Mouse (Mus musculus) MEL (cell line): ENCODE results near the gene Masp2. TPM values are rescaled to one million over a fixed set of nuclear protein-coding genes. Genes with fewer than 3 reads are reported as not detected.

ENCODE experiments used
- DNase-seq: peaks from one replicate; pipeline ENCODE4 v3.0.0; 2011; ENCODE audit warnings: low read depth, low spot score
- H3K27ac ChIP-seq: 2 replicates; pipeline ENCODE4 v1.5.1; 2012; ENCODE audit warnings: low read depth, mild to moderate bottlenecking, control low read depth, low read length, moderate library complexity; ENCODE audit not compliant: control insufficient read depth
- H3K27me3 ChIP-seq, 2 experiments: fragments of 150-350 bp in 1 of 2; sonication (generic) in 1 of 2; 2 replicates each; pipeline ENCODE4 v1.6.1; 2012; ENCODE audit warnings: low read length in 2 of 2, mild to moderate bottlenecking in 2 of 2, improper control_type of control experiment in 1 of 2, moderate library complexity in 1 of 2; ENCODE audit not compliant: insufficient read depth in 2 of 2, control insufficient read depth in 1 of 2
- H3K36me3 ChIP-seq, 2 experiments: 2 replicates each; pipeline ENCODE4 v1.6.1; 2012 to 2014; ENCODE audit warnings: low read length in 2 of 2, improper control_type of control experiment in 1 of 2, inconsistent platforms in 1 of 2, mild to moderate bottlenecking in 1 of 2; ENCODE audit not compliant: insufficient read depth in 2 of 2, control insufficient read depth in 1 of 2
- H3K4me1 ChIP-seq, 2 experiments: fragments of 150-350 bp in 1 of 2; sonication (generic) in 1 of 2; 2 replicates each; pipeline ENCODE4 v1.6.1; 2012; ENCODE audit warnings: low read length in 2 of 2, improper control_type of control experiment in 1 of 2, mild to moderate bottlenecking in 1 of 2; ENCODE audit not compliant: insufficient read depth in 2 of 2, control insufficient read depth in 1 of 2
- H3K4me3 ChIP-seq, 2 experiments: fragments of 150-350 bp in 1 of 2; sonication (generic) in 1 of 2; 2 replicates each; pipeline ENCODE4 v1.5.1; 2012; ENCODE audit warnings: low read depth in 2 of 2, low read length in 2 of 2, mild to moderate bottlenecking in 2 of 2, moderate library complexity in 2 of 2, control low read depth in 1 of 2, improper control_type of control experiment in 1 of 2; ENCODE audit not compliant: control insufficient read depth in 1 of 2, insufficient read depth in 1 of 2
- H3K79me2 ChIP-seq: 2 replicates; pipeline ENCODE4 v1.6.1; 2012; ENCODE audit warnings: mild to moderate bottlenecking, low read length, moderate library complexity; ENCODE audit not compliant: control insufficient read depth, poor library complexity, insufficient read depth
- H3K9ac ChIP-seq: 2 replicates; pipeline ENCODE4 v1.6.1; 2012; ENCODE audit warnings: low read depth, mild to moderate bottlenecking, control low read depth, low read length, moderate library complexity; ENCODE audit not compliant: control insufficient read depth, poor library complexity, severe bottlenecking
- H3K9me3 ChIP-seq: fragments of 150-350 bp; sonication (generic); replicated peaks from 2 replicates; pipeline ENCODE4 v1.6.1; 2012; ENCODE audit warnings: mild to moderate bottlenecking, low read length, improper control_type of control experiment, moderate library complexity; ENCODE audit not compliant: insufficient read depth
- BHLHE40 ChIP-seq: IDR thresholded peaks from 2 replicates; pipeline ENCODE4 v1.6.1; 2012; ENCODE audit warnings: low read depth, mild to moderate bottlenecking, inconsistent platforms, low read length, improper control_type of control experiment, borderline replicate concordance
- CHD1 ChIP-seq: IDR thresholded peaks from 2 replicates; pipeline ENCODE4 v1.6.1; 2012; ENCODE audit warnings: low read depth, mild to moderate bottlenecking, inconsistent platforms, low read length, improper control_type of control experiment
- CHD2 ChIP-seq: IDR thresholded peaks from 2 replicates; pipeline ENCODE4 v1.6.1; 2011; ENCODE audit warnings: low read length, improper control_type of control experiment
- CTCF ChIP-seq, 3 experiments: IDR thresholded peaks in 2 of 3; conservative IDR thresholded peaks in 1 of 3; 2 replicates each; pipeline ENCODE4 v1.5.1; 2011 to 2012; ENCODE audit warnings: low read length in 3 of 3, low read depth in 2 of 3, mild to moderate bottlenecking in 2 of 3, improper control_type of control experiment in 1 of 3, inconsistent platforms in 1 of 3, mixed read lengths in 1 of 3, moderate library complexity in 1 of 3; ENCODE audit not compliant: control insufficient read depth in 1 of 3, insufficient read depth in 1 of 3, poor library complexity in 1 of 3, severe bottlenecking in 1 of 3
- E2F4 ChIP-seq: IDR thresholded peaks from 2 replicates; pipeline ENCODE4 v1.6.1; 2011; ENCODE audit warnings: low read depth, low read length, improper control_type of control experiment, borderline replicate concordance
- ETS1 ChIP-seq: IDR thresholded peaks from 2 replicates; pipeline ENCODE4 v1.6.1; 2012; ENCODE audit warnings: low read depth, mild to moderate bottlenecking, inconsistent platforms, low read length, improper control_type of control experiment, moderate library complexity
- GABPA ChIP-seq: IDR thresholded peaks from 2 replicates; pipeline ENCODE4 v1.6.1; 2012; ENCODE audit warnings: low read depth, mild to moderate bottlenecking, inconsistent platforms, low read length, improper control_type of control experiment, moderate library complexity
- GATA1 ChIP-seq: IDR thresholded peaks from 2 replicates; pipeline ENCODE4 v1.6.1; 2011; ENCODE audit warnings: low read depth, low read length, improper control_type of control experiment
- HCFC1 ChIP-seq: IDR thresholded peaks from 2 replicates; pipeline ENCODE4 v1.6.1; 2012; ENCODE audit warnings: low read depth, mild to moderate bottlenecking, inconsistent platforms, low read length, improper control_type of control experiment, moderate library complexity
- JUND ChIP-seq: IDR thresholded peaks from 2 replicates; pipeline ENCODE4 v1.6.1; 2011; ENCODE audit warnings: low read depth, mild to moderate bottlenecking, improper control_type of control experiment, low read length
- KAT2A ChIP-seq: conservative IDR thresholded peaks from 2 replicates; pipeline ENCODE4 v1.6.1; 2012; ENCODE audit warnings: low read depth, low read length, improper control_type of control experiment, inconsistent platforms
- MAFK ChIP-seq: IDR thresholded peaks from 2 replicates; pipeline ENCODE4 v1.6.1; 2011; ENCODE audit warnings: low read depth, mild to moderate bottlenecking, low read length, improper control_type of control experiment, borderline replicate concordance
- MAZ ChIP-seq: IDR thresholded peaks from 2 replicates; pipeline ENCODE4 v1.6.1; 2012; ENCODE audit warnings: low read depth, mild to moderate bottlenecking, inconsistent platforms, low read length, improper control_type of control experiment
- MYB ChIP-seq: IDR thresholded peaks from 2 replicates; pipeline ENCODE4 v1.6.1; 2011; ENCODE audit warnings: mild to moderate bottlenecking, low read depth, low read length, improper control_type of control experiment
- MYC ChIP-seq: IDR thresholded peaks from 2 replicates; pipeline ENCODE4 v1.6.1; 2011; ENCODE audit warnings: low read depth, mild to moderate bottlenecking, low read length, improper control_type of control experiment, moderate library complexity
- POLR2A ChIP-seq, 2 experiments: IDR thresholded peaks; 2 replicates each; pipeline ENCODE4 v1.6.1; 2011 to 2012; ENCODE audit warnings: low read length in 2 of 2, mild to moderate bottlenecking in 2 of 2, control low read depth in 1 of 2, improper control_type of control experiment in 1 of 2, low read depth in 1 of 2, moderate library complexity in 1 of 2; ENCODE audit not compliant: control insufficient read depth in 1 of 2, insufficient read depth in 1 of 2, poor library complexity in 1 of 2
- POLR2AphosphoS2 ChIP-seq: IDR thresholded peaks from 2 replicates; pipeline ENCODE4 v1.6.1; 2011; ENCODE audit warnings: low read length, improper control_type of control experiment
- POLR2AphosphoS5 ChIP-seq: IDR thresholded peaks from 2 replicates; pipeline ENCODE4 v1.6.1; 2012; ENCODE audit warnings: low read depth, borderline replicate concordance, mild to moderate bottlenecking, inconsistent platforms, low read length, moderate library complexity, mixed read lengths
- RAD21 ChIP-seq: IDR thresholded peaks from 2 replicates; pipeline ENCODE4 v1.6.1; 2011; ENCODE audit warnings: mild to moderate bottlenecking, low read depth, low read length, improper control_type of control experiment
- RCOR1 ChIP-seq: IDR thresholded peaks from 2 replicates; pipeline ENCODE4 v1.6.1; 2012; ENCODE audit warnings: low read depth, mild to moderate bottlenecking, inconsistent platforms, low read length, improper control_type of control experiment
- SIN3A ChIP-seq: IDR thresholded peaks from 2 replicates; pipeline ENCODE4 v1.6.1; 2012; ENCODE audit warnings: low read length, improper control_type of control experiment, inconsistent platforms
- SMC3 ChIP-seq: IDR thresholded peaks from 2 replicates; pipeline ENCODE4 v1.6.1; 2011; ENCODE audit warnings: low read depth, low read length, improper control_type of control experiment
- TAL1 ChIP-seq: IDR thresholded peaks from 2 replicates; pipeline ENCODE4 v1.6.1; 2012; ENCODE audit warnings: mild to moderate bottlenecking, inconsistent platforms, low read length, moderate library complexity, mixed read lengths
- TBP ChIP-seq: IDR thresholded peaks from 2 replicates; pipeline ENCODE4 v1.8.0; 2011; ENCODE audit warnings: low read depth, low read length, improper control_type of control experiment
- TCF12 ChIP-seq: IDR thresholded peaks from 2 replicates; pipeline ENCODE4 v1.6.1; 2014; ENCODE audit warnings: low read depth, mild to moderate bottlenecking, inconsistent platforms, low read length, improper control_type of control experiment, moderate library complexity
- UBTF ChIP-seq: IDR thresholded peaks from 2 replicates; pipeline ENCODE4 v1.6.1; 2012; ENCODE audit warnings: low read depth, mild to moderate bottlenecking, inconsistent platforms, low read length, improper control_type of control experiment, moderate library complexity, borderline replicate concordance; ENCODE audit not compliant: insufficient read depth
- USF2 ChIP-seq, 2 experiments: IDR thresholded peaks; 2 replicates each; pipeline ENCODE4 v1.6.1; 2011 to 2012; ENCODE audit warnings: improper control_type of control experiment in 2 of 2, low read length in 2 of 2, borderline replicate concordance in 1 of 2, inconsistent platforms in 1 of 2, low read depth in 1 of 2, mild to moderate bottlenecking in 1 of 2; ENCODE audit not compliant: insufficient read depth in 1 of 2
- ZC3H11A ChIP-seq: IDR thresholded peaks from 2 replicates; pipeline ENCODE4 v1.6.1; 2012; ENCODE audit warnings: low read depth, mild to moderate bottlenecking, inconsistent platforms, low read length, improper control_type of control experiment
- ZKSCAN1 ChIP-seq: IDR thresholded peaks from 2 replicates; pipeline ENCODE4 v1.6.1; 2012; ENCODE audit warnings: low read depth, mild to moderate bottlenecking, inconsistent platforms, low read length, improper control_type of control experiment, moderate library complexity
- polyA plus RNA-seq, 2 experiments: library from polyadenylated mRNA; stranded (reverse) in 1 of 2; unstranded in 1 of 2; fragments of >175 nt in 1 of 2; fragments of >200 nt in 1 of 2; gene quantifications; 2 replicates each; pipeline versions ENCODE4 v1.2.1 to v1.2.4; 2012; ENCODE audit warnings: low replicate concordance in 2 of 2, low read depth in 1 of 2; ENCODE audit not compliant: insufficient read length in 2 of 2, insufficient read depth in 1 of 2, missing spikeins in 1 of 2
- total RNA-seq: library from RNA; depleted of rRNA; stranded (reverse); fragments of 300-350 nt; gene quantifications from 2 replicates; pipeline ENCODE4 v1.2.3, GENCODE M21; 2012

Masp2 gene
- total and polyA plus RNA-seq, 3 experiments: 0.38 to 1.4 TPM; not detected in 1

- TF ChIP-seq MYB: no peak
- no peak for TF ChIP-seq MAZ
- TF ChIP-seq ZC3H11A: no peak
- peak; percentile 39; the same call in 1 of the 2 replicates for TF ChIP-seq TAL1
- TF ChIP-seq MAFK: no peak
- TF ChIP-seq ETS1: no peak
- no peak for TF ChIP-seq TCF12
- no peak for TF ChIP-seq POLR2AphosphoS2
- no peak for TF ChIP-seq GATA1
- TF ChIP-seq SIN3A: no peak
- no peak for TF ChIP-seq UBTF
- no peak for TF ChIP-seq SMC3
- TF ChIP-seq RCOR1: no peak
- no peak for TF ChIP-seq CHD2
Measured at GRCm38 (mm10) chr4:148646616-148647015, 44.3 kb downstream of the Masp2 start (continued).

- H3K79me2 ChIP-seq: no peaks in the 10 kb centered on the region
- no peaks in the 10 kb centered on the region for H3K36me3 ChIP-seq
- no peak overlapping the region for H3K27ac ChIP-seq
- no peaks in the 10 kb centered on the region for H3K9me3 ChIP-seq
- peak; percentile 65 for DNase-seq
- no peak overlapping the region for H3K9ac ChIP-seq
- no peak overlapping the region for H3K4me3 ChIP-seq
- H3K27me3 ChIP-seq: peaks cover 0 to 2% of the 10 kb centered on the region in 2 experiments; a peak in 1 of 4 replicates
- H3K4me1 ChIP-seq: peaks cover 0 to 6% of the 10 kb centered on the region in 2 experiments; a peak in 2 of 4 replicates
- TF ChIP-seq CHD1 (no peak), RAD21 (peak; percentile 48), E2F4 (no peak), MYC (peak; percentile 81), SMC3 (peak; percentile 40), CTCF (IDR thresholded peaks at IDR 0.05 in 2 of 3, conservative IDR thresholded peaks at IDR 0.05 in 1 of 3; ENCODE audit: control insufficient read depth in 1 of 3, insufficient read depth in 1 of 3, low read depth in 2 of 3, low read length in 3 of 3, poor library complexity in 1 of 3, severe bottlenecking in 1 of 3) (peak; percentile 49 to 63 (median 59)), ZC3H11A (0 out of 2 replicates have a peak, but pooled peaks have one; percentile 2), GATA1 (no peak)
Measured at GRCm38 (mm10) chr4:148649309-148649708, 47.0 kb downstream of the Masp2 start.

GRCm38 (mm10) chr4:148651045-148651444 is 48.7 kb downstream of the Masp2 start:
- peaks cover 0 to 2% of the 10 kb centered on the region in 2 experiments; a peak in 1 of 4 replicates for H3K27me3 ChIP-seq
- no peak for DNase-seq
- TF ChIP-seq POLR2AphosphoS5: no peak
- TF ChIP-seq ZC3H11A: no peak
- no peak for TF ChIP-seq POLR2A (IDR thresholded peaks at IDR 0.05; ENCODE audit: control insufficient read depth in 1 of 2, insufficient read depth in 1 of 2, low read depth in 1 of 2, low read length in 2 of 2, poor library complexity in 1 of 2)
- TF ChIP-seq BHLHE40: no peak
- TF ChIP-seq RAD21: no peak
- TF ChIP-seq TBP: no peak
- no peak for TF ChIP-seq GABPA
- no peak for TF ChIP-seq ZKSCAN1
- TF ChIP-seq HCFC1: no peak
- TF ChIP-seq USF2 (IDR thresholded peaks at IDR 0.05; ENCODE audit: borderline replicate concordance in 1 of 2, insufficient read depth in 1 of 2, low read depth in 1 of 2, low read length in 2 of 2): no peak
- TF ChIP-seq JUND: no peak
- no peak for TF ChIP-seq KAT2A
- no peak for TF ChIP-seq CHD1
- TF ChIP-seq CTCF (IDR thresholded peaks at IDR 0.05 in 2 of 3, conservative IDR thresholded peaks at IDR 0.05 in 1 of 3; ENCODE audit: control insufficient read depth in 1 of 3, insufficient read depth in 1 of 3, low read depth in 2 of 3, low read length in 3 of 3, poor library complexity in 1 of 3, severe bottlenecking in 1 of 3): no peak
- TF ChIP-seq E2F4: no peak
- peaks cover 0 to 6% of the 10 kb centered on the region in 2 experiments; a peak in 2 of 4 replicates for H3K4me1 ChIP-seq
- H3K36me3 ChIP-seq: no peaks in the 10 kb centered on the region
- H3K27ac ChIP-seq: no peak overlapping the region
- H3K9ac ChIP-seq: no peak overlapping the region
- H3K9me3 ChIP-seq: no peaks in the 10 kb centered on the region
- no peak overlapping the region for H3K4me3 ChIP-seq
- no peaks in the 10 kb centered on the region for H3K79me2 ChIP-seq
